Mouse (Mus musculus) ES-Bruce4 (cell line): ENCODE data around the gene Agpat3. TPM values are rescaled to one million over a fixed set of nuclear protein-coding genes. Genes with fewer than 3 reads are reported as not detected.

Experiments used
- H3K27ac ChIP-seq: 2 replicates; pipeline ENCODE4 v1.5.1; 2012; ENCODE audit warnings: low read length, inconsistent platforms; ENCODE audit not compliant: insufficient read depth
- H3K27me3 ChIP-seq: 2 replicates; pipeline ENCODE4 v1.6.1; 2012; ENCODE audit warnings: mild to moderate bottlenecking, low read length, inconsistent platforms; ENCODE audit not compliant: control insufficient read depth, poor library complexity, insufficient read depth, severe bottlenecking
- H3K36me3 ChIP-seq: 2 replicates; pipeline ENCODE4 v1.6.1; 2012; ENCODE audit warnings: inconsistent platforms, mild to moderate bottlenecking, low read length, moderate library complexity; ENCODE audit not compliant: control insufficient read depth, poor library complexity, insufficient read depth, severe bottlenecking
- H3K4me1 ChIP-seq: one replicate; pipeline ENCODE4 v1.8.1; 2011; ENCODE audit warnings: low read length; ENCODE audit not compliant: control insufficient read depth, insufficient read depth
- H3K4me3 ChIP-seq: 2 replicates; pipeline ENCODE4 v1.5.1; 2011; ENCODE audit warnings: low read depth, mild to moderate bottlenecking, low read length
- H3K9ac ChIP-seq: 2 replicates; pipeline ENCODE4 v1.6.1; 2012; ENCODE audit warnings: low read depth, mild to moderate bottlenecking, inconsistent platforms; ENCODE audit not compliant: poor library complexity, severe bottlenecking
- H3K9me3 ChIP-seq: replicated peaks from 2 replicates; pipeline ENCODE4 v1.6.1; 2012; ENCODE audit warnings: mild to moderate bottlenecking, low read length, inconsistent platforms; ENCODE audit not compliant: control insufficient read depth, poor library complexity, insufficient read depth, severe bottlenecking
- CTCF ChIP-seq: IDR thresholded peaks from one replicate; pipeline ENCODE4 v1.8.1; 2011; ENCODE audit warnings: low read depth, low read length
- EP300 ChIP-seq: IDR thresholded peaks from 2 replicates; pipeline ENCODE4 v1.6.1; 2011; ENCODE audit warnings: low read depth, low read length; ENCODE audit not compliant: insufficient read depth
- POLR2A ChIP-seq: IDR thresholded peaks from one replicate; pipeline ENCODE4 v1.8.1; 2011; ENCODE audit warnings: low read length; ENCODE audit not compliant: insufficient read depth
- polyA plus RNA-seq: library from polyadenylated mRNA; stranded (reverse); fragments of >200 nt; gene quantifications from 2 replicates; pipeline ENCODE4 v1.2.4, GENCODE M21; 2011; ENCODE audit warnings: low read depth; ENCODE audit not compliant: missing spikeins, insufficient read depth, insufficient read length

Gene Agpat3
- polyA plus RNA-seq, 1 experiment = 56.0 TPM

GRCm38 (mm10) chr10:78317270-78317923 lies 34.9 kb downstream of the Agpat3 start:
- Histone ChIP-seq H3K27me3 (no peaks in the 10 kb centered on the region), H3K9ac (no peak overlapping the region), H3K9me3 (no peaks in the 10 kb centered on the region), H3K27ac (no peak overlapping the region), H3K4me1 (no peaks in the 10 kb centered on the region), H3K36me3 (no peaks in the 10 kb centered on the region), H3K4me3 (no peak overlapping the region)
- no peak for TF ChIP-seq EP300
- TF ChIP-seq POLR2A = no peak
- TF ChIP-seq CTCF = no peak

GRCm38 (mm10) chr10:78316228-78317087 lies 35.8 kb downstream of the Agpat3 start:
- TF ChIP-seq EP300 (no peak), POLR2A (no peak), CTCF (no peak)
- Histone ChIP-seq H3K36me3 (no peaks in the 10 kb centered on the region), H3K27ac (no peak overlapping the region), H3K9me3 (no peaks in the 10 kb centered on the region), H3K27me3 (no peaks in the 10 kb centered on the region), H3K9ac (no peak overlapping the region), H3K4me1 (peaks cover 3% of the 10 kb centered on the region), H3K4me3 (no peak overlapping the region)

GRCm38 (mm10) chr10:78315145-78315544 lies 37.1 kb downstream of the Agpat3 start:
- Histone ChIP-seq H3K9ac (no peak overlapping the region), H3K4me1 (peaks cover 3% of the 10 kb centered on the region), H3K36me3 (no peaks in the 10 kb centered on the region), H3K4me3 (no peak overlapping the region), H3K9me3 (no peaks in the 10 kb centered on the region), H3K27me3 (no peaks in the 10 kb centered on the region), H3K27ac (no peak overlapping the region)
- no peak for TF ChIP-seq POLR2A
- no peak for TF ChIP-seq EP300
- no peak for TF ChIP-seq CTCF

- 0 out of 2 replicates have a peak, but pooled peaks have one; percentile 50 for TF ChIP-seq EP300
- TF ChIP-seq POLR2A = no peak
- H3K4me3 ChIP-seq = no peak overlapping the region
- no peaks in the 10 kb centered on the region for H3K27me3 ChIP-seq
Observed at GRCm38 (mm10) chr10:78311886-78312635, 40.2 kb downstream of the Agpat3 start.

GRCm38 (mm10) chr10:78310747-78311267 lies 41.5 kb downstream of the Agpat3 start:
- Histone ChIP-seq H3K9me3 (no peaks in the 10 kb centered on the region), H3K27ac (no peak overlapping the region), H3K9ac (no peak overlapping the region), H3K4me1 (peaks cover 3% of the 10 kb centered on the region), H3K27me3 (no peaks in the 10 kb centered on the region), H3K4me3 (no peak overlapping the region), H3K36me3 (no peaks in the 10 kb centered on the region)
- TF ChIP-seq CTCF (no peak), EP300 (no peak), POLR2A (no peak)

More at GRCm38 (mm10) chr10:78311886-78312635, 40.2 kb downstream of the Agpat3 start:
- no peaks in the 10 kb centered on the region for H3K9me3 ChIP-seq
- peaks cover 3% of the 10 kb centered on the region for H3K4me1 ChIP-seq
- no peaks in the 10 kb centered on the region for H3K36me3 ChIP-seq
- H3K27ac ChIP-seq = no peak overlapping the region
- H3K9ac ChIP-seq = no peak overlapping the region

GRCm38 (mm10) chr10:78308617-78309016 lies 43.7 kb downstream of the Agpat3 start:
- H3K4me3 ChIP-seq = no peak overlapping the region
- no peaks in the 10 kb centered on the region for H3K27me3 ChIP-seq
- peaks cover 3% of the 10 kb centered on the region for H3K4me1 ChIP-seq
- no peak overlapping the region for H3K9ac ChIP-seq
- no peaks in the 10 kb centered on the region for H3K36me3 ChIP-seq
- TF ChIP-seq CTCF = no peak
- TF ChIP-seq EP300 = no peak
- no peak for TF ChIP-seq POLR2A
- no peaks in the 10 kb centered on the region for H3K9me3 ChIP-seq
- no peak overlapping the region for H3K27ac ChIP-seq
